Mouse (Mus musculus): Measurements from ENCODE around the gene Fancd2os.
A peak's percentile ranks its signal among the peaks of the same experiment; 100 is the strongest.

Gene Fancd2os

GRCm38 (mm10) chr6:113605224-113605545 is 4.7 kb upstream of the Fancd2os start:
- DNase-seq (ENCODE audit: low spot score in 2 of 2): no peak

- DNase-seq (ENCODE audit: low spot score in 2 of 2): peak; percentile 82 to 88
Measured at GRCm38 (mm10) chr6:113604432-113605223, 4.1 kb upstream of the Fancd2os start, which contains the start of gene Brk1. Brk1 (plus strand) TSS chr6:113604772.

- DNase-seq (ENCODE audit: low spot score in 2 of 2): no peak
Measured at GRCm38 (mm10) chr6:113603993-113604392, 3.5 kb upstream of the Fancd2os start.

- DNase-seq (ENCODE audit: low spot score in 2 of 2): no peak
Measured at GRCm38 (mm10) chr6:113602821-113603220, 2.3 kb upstream of the Fancd2os start.

GRCm38 (mm10) chr6:113599833-113600232 is 682 bp downstream of the Fancd2os start:
- no peak for DNase-seq (ENCODE audit: low spot score in 2 of 2)

GRCm38 (mm10) chr6:113597945-113598344 is 2.6 kb downstream of the Fancd2os start:
- DNase-seq (ENCODE audit: low spot score in 2 of 2): no peak

- DNase-seq (ENCODE audit: low spot score in 2 of 2): no peak
Measured at GRCm38 (mm10) chr6:113592637-113593036, 7.9 kb downstream of the Fancd2os start.

GRCm38 (mm10) chr6:113586466-113587183 is 13.9 kb downstream of the Fancd2os start:
- no peak for DNase-seq (ENCODE audit: low spot score in 2 of 2)

- no peak for DNase-seq (ENCODE audit: low spot score in 2 of 2)
Measured at GRCm38 (mm10) chr6:113585065-113585464, 15.4 kb downstream of the Fancd2os start.

GRCm38 (mm10) chr6:113583023-113583422 is 17.5 kb downstream of the Fancd2os start:
- no peak for DNase-seq (ENCODE audit: low spot score in 2 of 2)

- no peak for DNase-seq (ENCODE audit: low spot score in 2 of 2)
Measured at GRCm38 (mm10) chr6:113579306-113579705, 21.2 kb downstream of the Fancd2os start.

- DNase-seq (ENCODE audit: low spot score in 2 of 2): peak; percentile 11 to 25
Measured at GRCm38 (mm10) chr6:113576044-113576443, 24.5 kb downstream of the Fancd2os start.

- DNase-seq (ENCODE audit: low spot score in 2 of 2): no peak
Measured at GRCm38 (mm10) chr6:113564557-113564956, 36.0 kb downstream of the Fancd2os start.

GRCm38 (mm10) chr6:113559736-113560135 is 40.8 kb downstream of the Fancd2os start:
- DNase-seq (ENCODE audit: low spot score in 2 of 2): no peak
